Comparison of ENCODE assay signal across 7 mouse cellular contexts in genomic region chr10:63429785-63430305, GRCm38 (mm10). TPM values are rescaled to one million over a fixed set of nuclear protein-coding genes. Genes with fewer than 3 reads are reported as not detected.
A peak's percentile ranks its signal among the peaks of the same experiment; 100 is the strongest.
DNase-seq lines count a peak whose midpoint lies in the region; ATAC-seq lines count a peak whose summit lies in the region.

Ctnna3 (plus strand) TSS chr10:63430098.

- WGBS in embryonic facial prominence, embryonic 12.5 days = under 1% methylated on average over 55 of the region's 55 CpGs
- WGBS in limb, embryonic 11.5 days = under 1% methylated on average over 55 of the region's 55 CpGs
- WGBS in midbrain, embryonic 14.5 days = under 1% methylated on average over 55 of the region's 55 CpGs

- H3K4me1 ChIP-seq in embryonic facial prominence, embryonic 12.5 days = no peaks in the 10 kb centered on the region
- no peaks in the 10 kb centered on the region for H3K4me1 ChIP-seq in limb, embryonic 11.5 days (ENCODE audit: control insufficient read depth, insufficient read depth, low read length)
- H3K4me1 ChIP-seq in midbrain, embryonic 14.5 days (ENCODE audit: control insufficient read depth, insufficient read depth, low read length) = no peaks in the 10 kb centered on the region

- DNase-seq in adrenal gland, postnatal 25 days = peak; percentile 89
- DNase-seq in heart, adult 11 months = peak; percentile 99
- DNase-seq in kidney, adult 18-20 months = peak; percentile 88
- DNase-seq in limb, embryonic 11.5 days (ENCODE audit: low spot score) = peak; percentile 95
- peak; percentile 98 for DNase-seq in midbrain, embryonic 14.5 days
- DNase-seq in spleen, adult 18-20 months = peak; percentile 80 to 84

- H3K9me3 ChIP-seq in embryonic facial prominence, embryonic 12.5 days = no peaks in the 10 kb centered on the region
- H3K9me3 ChIP-seq in limb, embryonic 11.5 days (ENCODE audit: control insufficient read depth, low read length) = no peaks in the 10 kb centered on the region
- H3K9me3 ChIP-seq in midbrain, embryonic 14.5 days (ENCODE audit: control insufficient read depth, low read length) = no peaks in the 10 kb centered on the region

- H3K36me3 ChIP-seq in embryonic facial prominence, embryonic 12.5 days = no peaks in the 10 kb centered on the region
- no peaks in the 10 kb centered on the region for H3K36me3 ChIP-seq in limb, embryonic 11.5 days (ENCODE audit: control insufficient read depth, insufficient read depth, low read length)
- H3K36me3 ChIP-seq in midbrain, embryonic 14.5 days (ENCODE audit: control insufficient read depth, insufficient read depth, low read length) = no peaks in the 10 kb centered on the region

- H3K4me3 ChIP-seq in embryonic facial prominence, embryonic 12.5 days = peak within 1 kb of the TSS; percentile 66
- peak within 1 kb of the TSS; percentile 52 for H3K4me3 ChIP-seq in limb, embryonic 11.5 days (ENCODE audit: low read depth, low read length)
- peak within 1 kb of the TSS; percentile 77 for H3K4me3 ChIP-seq in midbrain, embryonic 14.5 days (replicated peaks; ENCODE audit: low read depth, low read length)

- peak within 1 kb of the TSS; percentile 80 for H3K27ac ChIP-seq in embryonic facial prominence, embryonic 12.5 days
- H3K27ac ChIP-seq in limb, embryonic 11.5 days (replicated peaks; ENCODE audit: low read depth, low read length) = peak within 1 kb of the TSS; percentile 24; the same call in 1 of the 2 replicates
- peak within 1 kb of the TSS; percentile 70 for H3K27ac ChIP-seq in midbrain, embryonic 14.5 days (replicated peaks; ENCODE audit: low read depth, low read length)

- H3K9ac ChIP-seq in embryonic facial prominence, embryonic 12.5 days = peak within 1 kb of the TSS; percentile 64
- H3K9ac ChIP-seq in limb, embryonic 11.5 days (ENCODE audit: low read length) = peak within 1 kb of the TSS; percentile 73
- peak within 1 kb of the TSS; percentile 54 for H3K9ac ChIP-seq in midbrain, embryonic 14.5 days (replicated peaks; ENCODE audit: low read length)

- H3K27me3 ChIP-seq in embryonic facial prominence, embryonic 12.5 days = no peaks in the 10 kb centered on the region
- no peaks in the 10 kb centered on the region for H3K27me3 ChIP-seq in limb, embryonic 11.5 days (ENCODE audit: control insufficient read depth, insufficient read depth, low read length)
- no peaks in the 10 kb centered on the region for H3K27me3 ChIP-seq in midbrain, embryonic 14.5 days (ENCODE audit: control insufficient read depth, insufficient read depth, low read length)

- peak; percentile 96 for ATAC-seq in embryonic facial prominence, embryonic 12.5 days (ENCODE audit: insufficient number of reproducible peaks, insufficient read depth, low FRiP score, low TSS enrichment)
- peak; percentile 93 for ATAC-seq in limb, embryonic 11.5 days (ENCODE audit: insufficient number of reproducible peaks, low FRiP score, low TSS enrichment, low read depth)
- peak; percentile 96 for ATAC-seq in midbrain, embryonic 14.5 days (ENCODE audit: low FRiP score, low TSS enrichment)

- peak within 1 kb of the TSS; percentile 56 for H3K4me2 ChIP-seq in embryonic facial prominence, embryonic 12.5 days (replicated peaks)
- H3K4me2 ChIP-seq in limb, embryonic 11.5 days (ENCODE audit: low read depth, severe bottlenecking) = peak within 1 kb of the TSS; percentile 40
- H3K4me2 ChIP-seq in midbrain, embryonic 14.5 days (ENCODE audit: low read length) = peak within 1 kb of the TSS; percentile 81

RNA-seq across cellular contexts. Expression of gene Ctnna3, which starts in this region (rescaled TPM):
- total RNA-seq in adrenal gland, postnatal 25 days (2021) = 0.71 and 1.2 TPM in 2 replicates
- polyA plus RNA-seq in embryonic facial prominence, embryonic 12.5 days (2016; fragmentation: Nextera tagmentation; extraction: Ambion mirVana) = 0.18 and 0.32 TPM in 2 replicates
- polyA plus RNA-seq in limb, embryonic 11.5 days (2014; fragmentation: Nextera tagmentation; extraction: Ambion mirVana) = 0.04 TPM in 1 of 2 replicates, not detected in the other
- 0.94 and 1.1 TPM in 2 replicates for polyA plus RNA-seq in midbrain, embryonic 14.5 days (2014; fragmentation: Nextera tagmentation; extraction: Ambion mirVana)

Comparison
In these comparisons a context has a peak if more than half of its experiments do, and no peak if none do; other contexts are left out.
1. Peak in every context shown above with its lines: DNase-seq, ATAC-seq, H3K4me3 ChIP-seq and H3K27ac ChIP-seq.
2. Peak in ATAC-seq, H3K4me3 ChIP-seq, H3K27ac ChIP-seq, H3K9ac ChIP-seq and H3K4me2 ChIP-seq in embryonic facial prominence, embryonic 12.5 days; RNA of the gene not detected or under 1 TPM.
3. Peak in DNase-seq, ATAC-seq, H3K4me3 ChIP-seq, H3K27ac ChIP-seq, H3K9ac ChIP-seq and H3K4me2 ChIP-seq in limb, embryonic 11.5 days; RNA of the gene not detected or under 1 TPM.
4. H3K27ac ChIP-seq: peak in every context shown above with its lines; median percentile 80 in embryonic facial prominence, embryonic 12.5 days; 70 in midbrain, embryonic 14.5 days; 24 in limb, embryonic 11.5 days.